Mouse (Mus musculus): Measurements from ENCODE around the gene Olfr148.

- TF ChIP-seq POLR2A (IDR thresholded peaks at IDR 0.05; ENCODE audit: control insufficient read depth, low read depth, low read length), result no peak
- TF ChIP-seq CTCF (IDR thresholded peaks at IDR 0.05; ENCODE audit: control insufficient read depth, insufficient read depth, insufficient replicate concordance, low read depth, low read length), result no peak
Observed at GRCm38 (mm10) chr9:39577050-39577449, 33.4 kb upstream of the Olfr148 start.

Measured in testis, adult 2 months (tissue).